Mouse (Mus musculus): ENCODE data around the gene Foxf1. TPM values are rescaled to one million over a fixed set of nuclear protein-coding genes. Genes with fewer than 3 reads are reported as not detected.

Gene Foxf1
- 0.74 and 0.93 TPM in 2 replicates for polyA plus RNA-seq (2014; fragmentation: Nextera tagmentation; extraction: Ambion mirVana)

GRCm38 (mm10) chr8:121084210-121084951 is at the start of gene Foxf1:
TSS of gene Foxf1 (plus strand) at chr8:121084386.
- Histone ChIP-seq H3K4me1 (ENCODE audit: control insufficient read depth, insufficient read depth, low read length) (peaks cover 21% of the 10 kb centered on the region), H3K9ac (ENCODE audit: low read depth, low read length) (peak within 1 kb of the TSS; percentile 35), H3K27me3 (ENCODE audit: control insufficient read depth, insufficient read depth, low read length) (peaks cover 98% of the 10 kb centered on the region), H3K4me2 (replicated peaks; ENCODE audit: low read depth, low read length) (peak within 1 kb of the TSS; percentile 97), H3K9me3 (ENCODE audit: control insufficient read depth, low read length) (no peaks in the 10 kb centered on the region), H3K36me3 (ENCODE audit: control insufficient read depth, insufficient read depth, low read length) (no peaks in the 10 kb centered on the region), H3K27ac (ENCODE audit: low read depth, low read length) (no peak within 1 kb of the TSS), H3K4me3 (ENCODE audit: low read length) (peak within 1 kb of the TSS; percentile 56)
- 1% methylated on average over 71 of the region's 83 CpGs for WGBS
- ATAC-seq (ENCODE audit: low FRiP score, low TSS enrichment), result peak; percentile 20; the same call in 1 of the 2 replicates

- ATAC-seq (ENCODE audit: low FRiP score, low TSS enrichment), result no peak
- H3K9me3 ChIP-seq (ENCODE audit: control insufficient read depth, low read length), result no peaks in the 10 kb centered on the region
- no peak overlapping the region for H3K4me2 ChIP-seq (replicated peaks; ENCODE audit: low read depth, low read length)
- no peak overlapping the region for H3K9ac ChIP-seq (ENCODE audit: low read depth, low read length)
- H3K27me3 ChIP-seq (ENCODE audit: control insufficient read depth, insufficient read depth, low read length), result peaks cover 65% of the 10 kb centered on the region
- H3K27ac ChIP-seq (ENCODE audit: low read depth, low read length), result no peak overlapping the region
- no peaks in the 10 kb centered on the region for H3K36me3 ChIP-seq (ENCODE audit: control insufficient read depth, insufficient read depth, low read length)
- 67% methylated on average over 8 of the region's 8 CpGs for WGBS
- no peaks in the 10 kb centered on the region for H3K4me1 ChIP-seq (ENCODE audit: control insufficient read depth, insufficient read depth, low read length)
- H3K4me3 ChIP-seq (ENCODE audit: low read length), result no peak overlapping the region
Observed at GRCm38 (mm10) chr8:121035611-121036010, 48.6 kb upstream of the Foxf1 start.

GRCm38 (mm10) chr8:121043719-121044440 is 40.3 kb upstream of the Foxf1 start:
- ATAC-seq (ENCODE audit: low FRiP score, low TSS enrichment), result peak; percentile 10; the same call in 1 of the 2 replicates
- Histone ChIP-seq H3K36me3 (ENCODE audit: control insufficient read depth, insufficient read depth, low read length) (no peaks in the 10 kb centered on the region), H3K4me2 (replicated peaks; ENCODE audit: low read depth, low read length) (no peak overlapping the region), H3K4me3 (ENCODE audit: low read length) (no peak overlapping the region), H3K9me3 (ENCODE audit: control insufficient read depth, low read length) (peaks cover 3% of the 10 kb centered on the region; the same call in 1 of the 2 replicates), H3K9ac (ENCODE audit: low read depth, low read length) (no peak overlapping the region), H3K27me3 (ENCODE audit: control insufficient read depth, insufficient read depth, low read length) (peaks cover 23% of the 10 kb centered on the region), H3K4me1 (ENCODE audit: control insufficient read depth, insufficient read depth, low read length) (no peaks in the 10 kb centered on the region; the same call in 1 of the 2 replicates), H3K27ac (ENCODE audit: low read depth, low read length) (no peak overlapping the region)
- WGBS, result 33% methylated on average over 19 of the region's 19 CpGs

- Histone ChIP-seq H3K27me3 (ENCODE audit: control insufficient read depth, insufficient read depth, low read length) (peaks cover 23% of the 10 kb centered on the region), H3K36me3 (ENCODE audit: control insufficient read depth, insufficient read depth, low read length) (no peaks in the 10 kb centered on the region), H3K9me3 (ENCODE audit: control insufficient read depth, low read length) (peaks cover 3% of the 10 kb centered on the region; the same call in 1 of the 2 replicates), H3K9ac (ENCODE audit: low read depth, low read length) (no peak overlapping the region), H3K4me1 (ENCODE audit: control insufficient read depth, insufficient read depth, low read length) (no peaks in the 10 kb centered on the region; the same call in 1 of the 2 replicates), H3K27ac (ENCODE audit: low read depth, low read length) (no peak overlapping the region), H3K4me2 (replicated peaks; ENCODE audit: low read depth, low read length) (no peak overlapping the region), H3K4me3 (ENCODE audit: low read length) (no peak overlapping the region)
- ATAC-seq (ENCODE audit: low FRiP score, low TSS enrichment), result no peak
- WGBS, result 70% methylated on average over 9 of the region's 9 CpGs
Observed at GRCm38 (mm10) chr8:121047441-121047840, 36.7 kb upstream of the Foxf1 start.

GRCm38 (mm10) chr8:121058081-121058480 is 26.1 kb upstream of the Foxf1 start:
- H3K27ac ChIP-seq (ENCODE audit: low read depth, low read length), result no peak overlapping the region
- no peak overlapping the region for H3K9ac ChIP-seq (ENCODE audit: low read depth, low read length)
- WGBS, result 73% methylated on average over 9 of the region's 9 CpGs
- H3K9me3 ChIP-seq (ENCODE audit: control insufficient read depth, low read length), result no peaks in the 10 kb centered on the region
- ATAC-seq (ENCODE audit: low FRiP score, low TSS enrichment), result no peak
- H3K4me1 ChIP-seq (ENCODE audit: control insufficient read depth, insufficient read depth, low read length), result no peaks in the 10 kb centered on the region
- no peaks in the 10 kb centered on the region for H3K36me3 ChIP-seq (ENCODE audit: control insufficient read depth, insufficient read depth, low read length)
- peaks cover 46% of the 10 kb centered on the region for H3K27me3 ChIP-seq (ENCODE audit: control insufficient read depth, insufficient read depth, low read length)
- H3K4me2 ChIP-seq (replicated peaks; ENCODE audit: low read depth, low read length), result no peak overlapping the region
- H3K4me3 ChIP-seq (ENCODE audit: low read length), result no peak overlapping the region

- no peaks in the 10 kb centered on the region for H3K9me3 ChIP-seq (ENCODE audit: control insufficient read depth, low read length)
- H3K36me3 ChIP-seq (ENCODE audit: control insufficient read depth, insufficient read depth, low read length), result no peaks in the 10 kb centered on the region
- no peak for ATAC-seq (ENCODE audit: low FRiP score, low TSS enrichment)
- WGBS, result 90% methylated on average over 7 of the region's 7 CpGs
- no peak overlapping the region for H3K9ac ChIP-seq (ENCODE audit: low read depth, low read length)
- no peak overlapping the region for H3K4me2 ChIP-seq (replicated peaks; ENCODE audit: low read depth, low read length)
- peaks cover 49% of the 10 kb centered on the region for H3K27me3 ChIP-seq (ENCODE audit: control insufficient read depth, insufficient read depth, low read length)
- H3K27ac ChIP-seq (ENCODE audit: low read depth, low read length), result no peak overlapping the region
- no peak overlapping the region for H3K4me3 ChIP-seq (ENCODE audit: low read length)
- no peaks in the 10 kb centered on the region for H3K4me1 ChIP-seq (ENCODE audit: control insufficient read depth, insufficient read depth, low read length)
Observed at GRCm38 (mm10) chr8:121059098-121059497, 25.1 kb upstream of the Foxf1 start.

- H3K4me3 ChIP-seq (ENCODE audit: low read length), result no peak overlapping the region
- WGBS, result 94% methylated on average over 6 of the region's 6 CpGs
- no peaks in the 10 kb centered on the region for H3K36me3 ChIP-seq (ENCODE audit: control insufficient read depth, insufficient read depth, low read length)
- no peak overlapping the region for H3K27ac ChIP-seq (ENCODE audit: low read depth, low read length)
- H3K27me3 ChIP-seq (ENCODE audit: control insufficient read depth, insufficient read depth, low read length), result peaks cover 42% of the 10 kb centered on the region
- H3K9ac ChIP-seq (ENCODE audit: low read depth, low read length), result no peak overlapping the region
- H3K4me2 ChIP-seq (replicated peaks; ENCODE audit: low read depth, low read length), result no peak overlapping the region
- H3K4me1 ChIP-seq (ENCODE audit: control insufficient read depth, insufficient read depth, low read length), result no peaks in the 10 kb centered on the region
- no peaks in the 10 kb centered on the region for H3K9me3 ChIP-seq (ENCODE audit: control insufficient read depth, low read length)
- ATAC-seq (ENCODE audit: low FRiP score, low TSS enrichment), result no peak
Observed at GRCm38 (mm10) chr8:121062521-121062920, 21.7 kb upstream of the Foxf1 start.

GRCm38 (mm10) chr8:121063649-121064048 is 20.5 kb upstream of the Foxf1 start:
- no peak overlapping the region for H3K9ac ChIP-seq (ENCODE audit: low read depth, low read length)
- H3K9me3 ChIP-seq (ENCODE audit: control insufficient read depth, low read length), result no peaks in the 10 kb centered on the region
- 48% methylated on average over 13 of the region's 13 CpGs for WGBS
- no peaks in the 10 kb centered on the region for H3K36me3 ChIP-seq (ENCODE audit: control insufficient read depth, insufficient read depth, low read length)
- H3K4me1 ChIP-seq (ENCODE audit: control insufficient read depth, insufficient read depth, low read length), result no peaks in the 10 kb centered on the region
- H3K4me2 ChIP-seq (replicated peaks; ENCODE audit: low read depth, low read length), result no peak overlapping the region
- no peak overlapping the region for H3K27ac ChIP-seq (ENCODE audit: low read depth, low read length)
- ATAC-seq (ENCODE audit: low FRiP score, low TSS enrichment), result no peak
- no peak overlapping the region for H3K4me3 ChIP-seq (ENCODE audit: low read length)
- peaks cover 40% of the 10 kb centered on the region for H3K27me3 ChIP-seq (ENCODE audit: control insufficient read depth, insufficient read depth, low read length)

- Histone ChIP-seq H3K36me3 (ENCODE audit: control insufficient read depth, insufficient read depth, low read length) (no peaks in the 10 kb centered on the region), H3K9me3 (ENCODE audit: control insufficient read depth, low read length) (no peaks in the 10 kb centered on the region), H3K4me2 (replicated peaks; ENCODE audit: low read depth, low read length) (no peak overlapping the region), H3K27me3 (ENCODE audit: control insufficient read depth, insufficient read depth, low read length) (peaks cover 85% of the 10 kb centered on the region), H3K9ac (ENCODE audit: low read depth, low read length) (no peak overlapping the region), H3K4me1 (ENCODE audit: control insufficient read depth, insufficient read depth, low read length) (no peaks in the 10 kb centered on the region), H3K27ac (ENCODE audit: low read depth, low read length) (no peak overlapping the region), H3K4me3 (ENCODE audit: low read length) (no peak overlapping the region)
- WGBS, result 1% methylated on average over 12 of the region's 12 CpGs
- no peak for ATAC-seq (ENCODE audit: low FRiP score, low TSS enrichment)
Observed at GRCm38 (mm10) chr8:121071454-121071853, 12.7 kb upstream of the Foxf1 start.
